Mouse (Mus musculus): ENCODE measurements at regions not wholly inside any gene's neighbourhood (a gene's known extent, or its start where the extent isn't known, plus 50 kb on each side); places are given as distances from the start of the nearest gene placed in this dataset.

DNA sequence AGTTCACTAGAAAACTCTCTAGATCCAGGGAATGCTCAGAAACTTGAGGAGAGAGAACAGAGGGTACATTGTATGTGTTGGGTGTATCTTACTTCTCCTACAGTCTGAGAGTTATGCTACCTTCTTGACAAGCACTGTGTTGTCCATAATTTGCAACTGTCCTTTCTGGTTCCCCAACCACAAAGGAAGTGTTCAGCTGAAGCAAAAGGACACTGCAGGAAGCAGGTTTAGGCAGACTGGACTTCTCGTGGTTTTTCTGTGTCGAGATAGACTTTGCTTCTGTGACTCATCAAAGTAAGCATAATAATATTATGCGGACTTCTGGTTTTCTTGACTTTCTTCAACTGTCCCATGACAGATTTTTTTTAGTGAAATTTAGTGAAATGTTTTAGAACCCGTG, 506.7 kb downstream of the Nuf2 start:
- H3K9ac ChIP-seq (ENCODE audit: low read length) = no peak overlapping the region
- ATAC-seq (ENCODE audit: insufficient number of reproducible peaks, insufficient read depth, low FRiP score, low read depth) = no peak
- WGBS = 65% methylated on average over 4 of the region's 4 CpGs
- H3K27ac ChIP-seq (replicated peaks in 1 of 2; ENCODE audit: control insufficient read depth in 1 of 2, insufficient read depth in 1 of 2, low read depth in 2 of 2, low read length in 2 of 2) = no peak overlapping the region
- H3K4me1 ChIP-seq (ENCODE audit: control insufficient read depth in 2 of 2, insufficient read depth in 2 of 2, low read length in 2 of 2) = no peaks in the 10 kb centered on the region
- H3K9me3 ChIP-seq (ENCODE audit: control insufficient read depth, low read length) = no peaks in the 10 kb centered on the region
- H3K36me3 ChIP-seq (ENCODE audit: control insufficient read depth, insufficient read depth, low read length) = no peaks in the 10 kb centered on the region
- H3K4me3 ChIP-seq (ENCODE audit: control insufficient read depth in 1 of 2, insufficient read depth in 1 of 2, low read depth in 1 of 2, low read length in 2 of 2) = no peak overlapping the region
- H3K4me2 ChIP-seq (ENCODE audit: low read length) = no peak overlapping the region
- no peaks in the 10 kb centered on the region for H3K27me3 ChIP-seq (ENCODE audit: control insufficient read depth, insufficient read depth, low read length)

- Histone ChIP-seq H3K27me3 (ENCODE audit: control insufficient read depth, insufficient read depth, low read length) (no peaks in the 10 kb centered on the region), H3K9ac (ENCODE audit: low read length) (no peak overlapping the region), H3K4me3 (ENCODE audit: control insufficient read depth in 1 of 2, insufficient read depth in 1 of 2, low read depth in 1 of 2, low read length in 2 of 2) (no peak overlapping the region), H3K9me3 (ENCODE audit: control insufficient read depth, low read length) (no peaks in the 10 kb centered on the region), H3K36me3 (ENCODE audit: control insufficient read depth, insufficient read depth, low read length) (no peaks in the 10 kb centered on the region), H3K4me2 (ENCODE audit: low read length) (no peak overlapping the region), H3K4me1 (ENCODE audit: control insufficient read depth in 2 of 2, insufficient read depth in 2 of 2, low read length in 2 of 2) (no peaks in the 10 kb centered on the region), H3K27ac (replicated peaks in 1 of 2; ENCODE audit: control insufficient read depth in 1 of 2, insufficient read depth in 1 of 2, low read depth in 2 of 2, low read length in 2 of 2) (no peak overlapping the region)
- WGBS = 87% methylated on average over 14 of the region's 14 CpGs
- no peak for ATAC-seq (ENCODE audit: insufficient number of reproducible peaks, insufficient read depth, low FRiP score, low read depth)
Measured at GRCm38 (mm10) chr1:168991506-168992244, 539.6 kb downstream of the Nuf2 start.

DNA sequence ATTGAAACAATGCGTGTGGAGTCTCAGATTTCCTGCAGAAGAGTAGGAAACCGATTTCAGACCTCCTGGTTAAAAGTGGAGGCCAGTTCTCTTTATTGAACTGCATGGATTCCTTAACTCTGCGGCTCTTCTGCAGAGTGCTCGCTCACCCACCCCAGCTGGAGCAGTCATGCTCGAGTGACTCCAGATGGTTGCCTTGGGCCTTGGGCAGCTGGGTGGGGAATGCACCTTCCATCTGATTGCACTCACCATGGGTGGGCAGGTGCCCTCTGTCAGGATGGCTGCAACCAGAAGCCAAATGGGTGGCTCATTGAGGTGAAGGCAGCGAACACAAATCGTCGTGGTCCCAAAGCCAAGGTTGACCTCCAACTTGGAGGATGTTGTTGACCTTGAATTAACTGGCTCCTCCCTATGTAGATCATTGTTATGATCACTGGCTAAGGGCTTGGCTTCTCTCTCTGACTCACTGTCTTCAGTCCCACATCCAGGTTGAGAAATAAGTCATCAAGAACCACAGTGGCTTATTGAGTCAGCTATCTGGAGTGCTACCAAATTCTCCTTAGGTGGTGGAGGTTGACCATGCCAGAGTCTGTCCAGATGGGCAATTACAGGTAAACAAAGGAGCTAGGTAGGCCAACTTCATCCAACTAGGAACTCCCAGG, 543.1 kb upstream of the Pbx1 start:
- WGBS = 85% methylated on average over 8 of the region's 8 CpGs
- H3K4me3 ChIP-seq (ENCODE audit: control insufficient read depth in 1 of 2, insufficient read depth in 1 of 2, low read depth in 1 of 2, low read length in 2 of 2) = no peak overlapping the region
- no peak overlapping the region for H3K4me2 ChIP-seq (ENCODE audit: low read length)

GRCm38 (mm10) chr1:168969402-168969801, 537.3 kb upstream of the Pbx1 start:
- no peak for ATAC-seq (ENCODE audit: insufficient number of reproducible peaks, insufficient read depth, low FRiP score, low read depth)
- H3K27ac ChIP-seq (replicated peaks in 1 of 2; ENCODE audit: control insufficient read depth in 1 of 2, insufficient read depth in 1 of 2, low read depth in 2 of 2, low read length in 2 of 2) = peak overlapping the region in 1 of 2 experiments; percentile 45; a peak in 1 of 4 replicates
- 38% methylated on average over 5 of the region's 5 CpGs for WGBS
- no peaks in the 10 kb centered on the region for H3K27me3 ChIP-seq (ENCODE audit: control insufficient read depth, insufficient read depth, low read length)
- no peaks in the 10 kb centered on the region for H3K36me3 ChIP-seq (ENCODE audit: control insufficient read depth, insufficient read depth, low read length)
- no peaks in the 10 kb centered on the region; a peak in 1 of 4 replicates for H3K4me1 ChIP-seq (ENCODE audit: control insufficient read depth in 2 of 2, insufficient read depth in 2 of 2, low read length in 2 of 2)
- H3K4me2 ChIP-seq (ENCODE audit: low read length) = no peak overlapping the region
- H3K9me3 ChIP-seq (ENCODE audit: control insufficient read depth, low read length) = no peaks in the 10 kb centered on the region
- no peak overlapping the region for H3K4me3 ChIP-seq (ENCODE audit: control insufficient read depth in 1 of 2, insufficient read depth in 1 of 2, low read depth in 1 of 2, low read length in 2 of 2)
- H3K9ac ChIP-seq (ENCODE audit: low read length) = no peak overlapping the region

More for the DNA sequence above, 543.1 kb upstream of the Pbx1 start:
- H3K27ac ChIP-seq (replicated peaks in 1 of 2; ENCODE audit: control insufficient read depth in 1 of 2, insufficient read depth in 1 of 2, low read depth in 2 of 2, low read length in 2 of 2) = no peak overlapping the region
- no peaks in the 10 kb centered on the region for H3K4me1 ChIP-seq (ENCODE audit: control insufficient read depth in 2 of 2, insufficient read depth in 2 of 2, low read length in 2 of 2)
- no peaks in the 10 kb centered on the region for H3K9me3 ChIP-seq (ENCODE audit: control insufficient read depth, low read length)
- H3K9ac ChIP-seq (ENCODE audit: low read length) = no peak overlapping the region
- no peaks in the 10 kb centered on the region for H3K36me3 ChIP-seq (ENCODE audit: control insufficient read depth, insufficient read depth, low read length)
- no peak for ATAC-seq (ENCODE audit: insufficient number of reproducible peaks, insufficient read depth, low FRiP score, low read depth)
- no peaks in the 10 kb centered on the region for H3K27me3 ChIP-seq (ENCODE audit: control insufficient read depth, insufficient read depth, low read length)

DNA sequence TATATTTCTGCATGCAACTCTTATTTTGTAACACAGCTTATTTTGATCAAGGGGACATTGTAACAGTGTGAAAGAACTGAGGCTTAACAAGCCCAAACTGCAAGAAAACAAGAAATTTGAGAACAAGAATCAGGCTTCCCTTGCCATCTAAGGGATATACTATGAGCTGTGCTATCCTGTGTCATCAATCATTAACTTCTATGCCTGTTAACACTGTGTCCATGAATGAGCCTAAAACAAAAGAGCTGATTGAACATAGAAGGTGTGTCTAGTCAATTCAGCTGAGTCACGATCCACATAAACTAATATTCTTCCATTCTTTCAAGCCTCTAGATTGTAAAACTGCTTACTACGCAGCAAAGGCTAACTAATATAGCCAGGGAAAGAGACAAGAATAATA, 535.3 kb upstream of the Pbx1 start:
- Histone ChIP-seq H3K27ac (replicated peaks in 1 of 2; ENCODE audit: control insufficient read depth in 1 of 2, insufficient read depth in 1 of 2, low read depth in 2 of 2, low read length in 2 of 2) (no peak overlapping the region), H3K4me3 (ENCODE audit: control insufficient read depth in 1 of 2, insufficient read depth in 1 of 2, low read depth in 1 of 2, low read length in 2 of 2) (no peak overlapping the region), H3K4me2 (ENCODE audit: low read length) (no peak overlapping the region), H3K4me1 (ENCODE audit: control insufficient read depth in 2 of 2, insufficient read depth in 2 of 2, low read length in 2 of 2) (no peaks in the 10 kb centered on the region; a peak in 1 of 4 replicates), H3K9me3 (ENCODE audit: control insufficient read depth, low read length) (no peaks in the 10 kb centered on the region), H3K9ac (ENCODE audit: low read length) (no peak overlapping the region), H3K36me3 (ENCODE audit: control insufficient read depth, insufficient read depth, low read length) (no peaks in the 10 kb centered on the region), H3K27me3 (ENCODE audit: control insufficient read depth, insufficient read depth, low read length) (no peaks in the 10 kb centered on the region)
- ATAC-seq (ENCODE audit: insufficient number of reproducible peaks, insufficient read depth, low FRiP score, low read depth) = no peak
- WGBS = 79% methylated on average over 2 of the region's 2 CpGs

DNA sequence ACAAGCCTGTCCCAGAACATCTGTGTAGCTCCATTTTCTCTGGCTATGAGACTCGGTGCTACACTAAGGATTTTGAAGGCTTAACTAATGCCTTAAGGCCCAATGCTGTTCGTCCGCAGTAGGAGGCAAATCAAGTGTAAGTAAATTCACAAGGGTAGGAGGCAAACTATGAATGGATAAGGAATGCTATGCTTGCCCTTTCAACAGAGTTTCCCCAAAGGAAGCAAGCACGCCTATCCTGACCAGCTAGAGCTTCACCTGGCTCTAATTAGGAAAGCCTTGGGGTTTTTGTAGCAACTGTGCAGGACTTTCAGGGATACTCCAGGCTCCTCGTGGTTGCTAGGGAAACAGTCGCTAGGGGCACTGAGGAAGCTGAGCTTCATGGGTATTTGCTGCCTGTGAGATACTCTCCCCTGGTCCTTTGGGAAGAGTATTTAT, 532.4 kb upstream of the Pbx1 start:
- H3K9me3 ChIP-seq (ENCODE audit: control insufficient read depth, low read length) = no peaks in the 10 kb centered on the region
- no peak overlapping the region for H3K4me2 ChIP-seq (ENCODE audit: low read length)
- WGBS = 62% methylated on average over 6 of the region's 6 CpGs
- no peak overlapping the region for H3K4me3 ChIP-seq (ENCODE audit: control insufficient read depth in 1 of 2, insufficient read depth in 1 of 2, low read depth in 1 of 2, low read length in 2 of 2)
- no peak overlapping the region for H3K9ac ChIP-seq (ENCODE audit: low read length)
- no peak for ATAC-seq (ENCODE audit: insufficient number of reproducible peaks, insufficient read depth, low FRiP score, low read depth)
- no peaks in the 10 kb centered on the region; a peak in 1 of 4 replicates for H3K4me1 ChIP-seq (ENCODE audit: control insufficient read depth in 2 of 2, insufficient read depth in 2 of 2, low read length in 2 of 2)
- no peaks in the 10 kb centered on the region for H3K27me3 ChIP-seq (ENCODE audit: control insufficient read depth, insufficient read depth, low read length)
- H3K36me3 ChIP-seq (ENCODE audit: control insufficient read depth, insufficient read depth, low read length) = no peaks in the 10 kb centered on the region
- no peak overlapping the region for H3K27ac ChIP-seq (replicated peaks in 1 of 2; ENCODE audit: control insufficient read depth in 1 of 2, insufficient read depth in 1 of 2, low read depth in 2 of 2, low read length in 2 of 2)

DNA sequence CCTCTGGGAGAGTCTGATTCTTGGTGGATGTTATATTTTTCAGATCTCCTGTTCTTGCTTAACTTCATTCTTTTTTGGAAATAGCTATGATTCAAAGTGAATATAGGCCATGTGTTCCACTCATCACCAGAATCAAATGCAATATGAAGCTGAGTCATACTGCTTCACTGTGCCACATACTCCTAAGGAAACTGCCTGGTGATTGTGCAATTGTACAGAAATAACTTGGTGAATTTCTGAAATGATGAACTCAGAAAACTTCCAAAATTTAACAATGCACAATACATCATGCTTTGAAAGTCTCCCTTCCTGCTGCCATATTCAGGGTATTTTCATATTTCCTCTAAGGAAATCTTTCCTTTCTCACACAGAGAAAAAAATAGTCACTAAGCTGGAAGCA, 518.9 kb upstream of the Pbx1 start:
- Histone ChIP-seq H3K9me3 (ENCODE audit: control insufficient read depth, low read length) (no peaks in the 10 kb centered on the region), H3K9ac (ENCODE audit: low read length) (no peak overlapping the region), H3K27me3 (ENCODE audit: control insufficient read depth, insufficient read depth, low read length) (no peaks in the 10 kb centered on the region), H3K27ac (replicated peaks in 1 of 2; ENCODE audit: control insufficient read depth in 1 of 2, insufficient read depth in 1 of 2, low read depth in 2 of 2, low read length in 2 of 2) (no peak overlapping the region), H3K4me1 (ENCODE audit: control insufficient read depth in 2 of 2, insufficient read depth in 2 of 2, low read length in 2 of 2) (no peaks in the 10 kb centered on the region), H3K36me3 (ENCODE audit: control insufficient read depth, insufficient read depth, low read length) (no peaks in the 10 kb centered on the region), H3K4me3 (ENCODE audit: control insufficient read depth in 1 of 2, insufficient read depth in 1 of 2, low read depth in 1 of 2, low read length in 2 of 2) (no peak overlapping the region), H3K4me2 (ENCODE audit: low read length) (no peak overlapping the region)
- ATAC-seq (ENCODE audit: insufficient number of reproducible peaks, insufficient read depth, low FRiP score, low read depth) = no peak
